Mouse (Mus musculus) frontal cortex, postnatal 10 days (tissue): ENCODE measurements at regions not wholly inside any gene's neighbourhood (a gene's known extent, or its start where the extent isn't known, plus 50 kb on each side); places are given as distances from the start of the nearest gene placed in this dataset.

Experiments
- DNase-seq, 2 experiments: peaks; one replicate each; pipeline ENCODE4 v3.0.0; 2022; ENCODE audit warnings: low spot score in 2 of 2, mixed read lengths in 1 of 2

GRCm38 (mm10) chr10:122194139-122194538, 97.0 kb upstream of the Rxylt1 start:
- DNase-seq, result no peak

DNA sequence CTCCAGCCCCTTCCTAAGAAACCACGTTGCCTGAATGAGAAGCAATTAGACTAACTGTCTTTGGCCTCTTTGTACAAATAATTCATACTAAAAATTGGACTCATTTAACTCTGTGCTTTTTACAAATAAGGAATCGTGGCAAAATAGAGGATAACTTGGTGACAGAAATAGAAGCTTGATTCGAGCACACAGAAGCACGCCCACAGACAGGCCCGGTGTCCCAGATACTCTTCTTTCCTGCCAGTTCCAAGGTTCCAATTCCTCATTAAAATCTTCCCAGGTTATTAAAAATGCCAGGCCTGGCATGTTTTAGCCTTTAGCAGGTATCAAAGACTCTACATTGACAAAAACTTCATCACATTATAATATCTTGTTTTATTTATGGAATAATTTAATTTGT, 96.2 kb upstream of the Rxylt1 start:
- no peak for DNase-seq

- DNase-seq, result peak in 1 of 2 experiments; percentile 15
Observed at GRCm38 (mm10) chr10:122185152-122185745, 88.1 kb upstream of the Rxylt1 start.

DNA sequence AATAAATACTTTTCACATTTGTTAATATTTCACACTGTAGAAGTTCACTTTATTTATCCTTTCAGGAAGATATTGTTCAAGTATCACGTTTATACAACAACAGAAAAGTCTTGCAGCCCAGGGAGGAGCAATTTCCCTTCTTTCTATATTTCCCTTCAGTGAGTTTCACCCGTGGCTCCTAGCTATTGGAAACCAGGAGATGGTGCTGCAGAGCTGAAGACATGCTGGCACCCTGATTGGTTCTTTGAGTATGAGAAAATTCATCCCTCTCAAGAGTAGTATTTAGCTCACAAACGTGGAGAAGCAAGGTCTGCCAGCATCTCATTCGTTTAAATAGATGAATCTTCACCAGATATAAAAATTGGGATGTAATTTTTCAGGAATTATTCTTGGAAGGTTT, 85.9 kb upstream of the Rxylt1 start:
- peak in 1 of 2 experiments; percentile 27 for DNase-seq

DNA sequence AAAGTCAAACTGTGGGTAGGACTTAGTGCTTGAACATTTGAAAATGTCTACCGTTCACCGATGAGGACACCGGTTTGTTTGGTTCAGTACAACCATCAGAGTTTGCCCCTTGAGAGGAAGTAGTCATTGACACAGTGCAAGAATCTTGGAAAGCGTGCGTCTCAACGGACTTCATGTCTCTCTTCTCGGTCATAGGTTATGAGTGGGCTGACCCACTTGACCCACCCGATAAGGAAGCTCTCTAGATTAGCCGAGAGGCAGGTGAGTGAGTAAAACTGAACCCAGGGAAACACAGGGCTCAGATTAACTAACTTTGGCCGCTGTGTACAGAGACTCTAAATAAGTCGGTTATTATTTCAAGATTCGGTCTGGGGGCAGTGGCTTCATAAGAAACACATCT, 51.9 kb upstream of the Rxylt1 start:
- no peak for DNase-seq

DNA sequence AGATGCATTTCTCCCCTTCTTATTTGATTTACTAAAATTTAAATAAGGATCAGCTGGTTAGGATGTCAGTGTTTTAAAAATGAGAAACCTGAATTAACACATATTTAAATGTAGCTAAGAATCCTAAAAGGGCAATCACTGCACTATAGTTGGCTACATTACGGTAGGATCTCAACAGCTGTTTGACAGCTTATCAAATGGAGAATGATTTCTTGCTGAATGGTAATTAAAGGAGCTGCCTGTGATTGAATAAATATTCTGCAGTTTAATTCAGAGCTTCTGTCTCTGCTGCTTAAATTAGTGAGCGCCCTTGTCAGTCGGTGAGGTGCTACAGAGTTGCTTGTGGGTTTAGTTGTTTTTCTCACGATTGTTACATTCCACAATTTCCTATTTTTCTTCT, 51.4 kb upstream of the Rxylt1 start:
- DNase-seq, result no peak
